Mouse (Mus musculus) cerebellum, adult 8-10 months (tissue): ENCODE data around the gene Sfi1.
"Not testable (repeated sequence)": the region's sequence is repeated elsewhere in the genome, so short reads cannot be mapped to it uniquely, and the experiment has no call there.

Source experiments
- DNase-seq: peaks from one replicate; pipeline ENCODE4 v3.0.0; 2022

Sfi1 gene

DNA sequence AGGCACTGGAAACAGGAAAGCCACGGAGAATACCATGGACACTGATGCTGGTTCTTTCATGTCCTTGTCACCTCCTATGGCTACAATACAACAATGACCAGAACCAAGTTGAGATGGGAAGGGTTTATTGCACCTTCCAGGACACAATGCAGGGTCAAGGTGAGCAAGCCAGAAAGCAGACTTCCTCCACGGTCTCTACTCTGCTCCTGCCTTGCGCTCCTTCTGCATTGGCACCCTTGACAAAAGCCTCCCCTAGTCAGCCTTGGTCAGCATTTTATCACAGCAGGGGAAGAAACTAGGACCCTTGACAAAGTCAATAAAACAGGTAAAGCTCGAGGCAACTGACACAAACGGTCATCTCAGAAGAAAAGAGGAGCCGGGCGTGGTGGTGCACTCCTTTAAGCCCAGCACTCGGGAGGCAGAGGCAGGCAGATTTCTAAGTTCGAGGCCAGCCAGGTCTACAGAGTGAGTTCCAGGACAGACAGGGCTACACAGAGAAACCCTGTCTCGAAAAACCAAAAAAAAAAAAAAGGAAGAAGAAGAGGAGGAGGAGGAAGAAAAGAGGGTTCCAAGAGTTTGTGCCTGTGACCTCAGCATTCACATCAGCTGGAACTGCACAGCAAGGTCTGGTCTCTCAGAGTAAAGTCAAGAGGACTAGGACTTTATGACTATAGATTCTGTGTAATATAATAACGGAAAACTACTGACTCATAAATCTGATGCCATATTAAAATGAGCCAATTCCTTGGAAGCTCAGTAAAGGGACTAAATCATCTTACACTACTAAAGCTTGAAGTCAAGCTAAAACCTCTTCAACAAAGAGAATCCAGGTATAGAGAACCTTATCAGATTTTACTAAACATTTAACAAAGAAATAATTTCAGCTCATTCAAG lies 19.6 kb downstream of the Sfi1 start:
- DNase-seq = peak; percentile 44

DNA sequence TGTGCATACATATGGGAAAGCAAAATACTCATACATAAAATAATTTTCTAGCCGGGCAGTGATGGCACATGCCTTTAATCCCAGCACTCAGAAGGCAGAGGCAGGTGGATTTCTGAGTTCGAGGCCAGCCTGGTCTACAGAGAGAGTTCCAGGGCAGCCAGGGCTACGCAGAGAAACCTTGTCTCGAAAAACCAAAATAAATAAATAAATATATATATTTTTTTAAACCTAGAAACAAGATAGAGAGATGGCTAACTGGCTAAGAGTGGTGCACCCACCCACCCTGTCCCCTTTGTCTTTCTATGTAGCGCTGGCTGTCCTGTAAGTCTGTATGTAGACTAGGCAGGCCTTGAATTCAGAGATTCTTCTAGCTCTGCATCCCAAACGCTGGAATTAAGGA lies 20.7 kb downstream of the Sfi1 start:
- not testable (repeated sequence) for DNase-seq

DNA sequence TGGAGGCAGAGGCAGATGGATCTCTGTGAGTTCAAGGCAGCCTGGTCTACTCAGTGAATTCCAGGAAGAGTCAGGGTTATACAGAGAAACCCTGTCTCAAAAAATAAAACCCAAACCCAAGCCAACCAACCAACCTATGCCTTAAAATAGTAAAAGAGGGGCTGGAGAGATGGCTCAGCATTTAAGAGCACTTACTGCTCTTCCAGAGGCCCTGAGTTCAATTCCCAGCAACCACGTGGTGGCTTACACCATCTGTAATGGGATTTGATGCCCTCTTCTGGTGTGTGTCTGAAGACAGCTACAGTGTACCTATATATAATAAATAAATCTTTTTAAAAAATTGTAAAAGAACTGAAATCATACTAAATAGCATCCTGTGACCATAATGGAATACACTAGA lies 21.3 kb downstream of the Sfi1 start:
- not testable (repeated sequence) for DNase-seq

DNA sequence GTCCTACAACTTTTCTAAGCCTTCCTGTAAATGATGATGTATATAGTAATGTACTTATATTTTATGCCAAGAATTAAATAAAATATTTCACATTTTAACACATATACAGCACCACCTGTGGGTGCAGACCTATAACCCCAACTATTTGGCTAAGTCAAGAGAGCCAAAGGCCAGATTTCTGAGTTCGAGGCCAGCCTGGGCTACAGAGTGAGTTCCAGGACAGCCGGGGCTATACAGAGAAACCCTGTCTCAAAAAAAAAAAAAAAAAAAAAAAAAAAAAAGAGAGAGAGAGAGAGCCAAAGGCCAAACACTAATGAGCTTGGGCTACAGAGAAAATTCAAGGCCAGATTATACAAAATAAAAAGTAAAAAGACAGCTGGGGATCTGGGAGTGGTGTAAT lies 24.2 kb downstream of the Sfi1 start:
- not testable (repeated sequence) for DNase-seq

DNA sequence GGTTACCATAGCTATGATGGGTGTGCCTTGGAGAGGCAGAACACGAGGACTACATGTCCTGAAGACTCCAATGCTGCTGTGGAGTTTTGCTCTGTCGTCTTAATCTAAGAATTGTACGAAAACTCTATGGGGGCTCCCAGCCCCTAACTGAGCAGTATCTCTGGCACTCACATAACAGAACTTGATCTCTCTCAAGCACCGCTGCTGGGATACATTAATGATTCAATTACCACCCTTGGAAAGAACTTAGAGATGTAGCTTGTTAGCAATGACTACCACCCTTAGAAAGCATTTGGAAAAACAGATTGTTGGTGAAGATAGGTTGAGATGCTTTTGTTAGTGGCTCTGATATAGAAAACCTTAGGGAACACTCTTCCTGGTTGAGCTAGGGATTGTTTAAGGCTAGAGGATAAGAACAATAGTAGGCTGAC lies 25.7 kb downstream of the Sfi1 start:
- not testable (repeated sequence) for DNase-seq

DNA sequence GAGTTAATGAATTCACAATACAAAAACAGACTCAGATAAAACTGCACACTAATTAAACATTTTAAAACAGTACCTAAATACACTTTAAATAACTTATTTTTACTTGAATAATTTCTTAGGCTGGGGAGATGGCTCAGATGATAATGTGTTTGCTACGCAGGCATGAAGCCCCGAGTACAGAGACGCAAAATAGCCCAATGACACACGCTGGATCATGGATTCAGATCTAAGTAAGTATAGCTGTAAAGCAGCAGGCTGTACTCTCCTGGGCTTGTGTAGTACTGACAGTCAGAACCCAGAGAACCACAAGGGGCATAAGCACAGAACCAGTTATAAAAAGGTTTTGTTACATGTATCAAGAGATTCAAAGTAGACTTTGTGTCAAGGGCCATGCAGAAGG lies 26.1 kb downstream of the Sfi1 start:
- not testable (repeated sequence) for DNase-seq

DNA sequence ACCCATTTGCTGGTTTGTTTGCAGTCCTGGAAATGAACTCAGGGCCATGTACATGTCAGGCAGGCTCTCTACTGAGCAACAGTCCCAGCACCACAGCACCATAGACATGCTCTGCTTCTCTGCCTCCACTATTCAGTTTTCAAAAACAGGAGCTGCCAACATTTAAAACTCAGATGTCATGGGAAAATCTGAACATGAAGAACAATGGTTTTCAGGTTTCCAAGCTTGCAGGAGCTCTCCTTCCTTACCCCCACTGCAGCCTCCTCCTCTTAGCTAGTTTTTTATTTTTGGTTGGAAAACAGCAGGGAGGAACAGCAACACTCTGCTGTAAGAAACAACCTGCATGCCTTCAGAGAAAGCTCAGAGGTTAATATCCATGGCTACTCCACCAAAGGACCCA lies 26.9 kb downstream of the Sfi1 start:
- DNase-seq = not testable (repeated sequence)

DNA sequence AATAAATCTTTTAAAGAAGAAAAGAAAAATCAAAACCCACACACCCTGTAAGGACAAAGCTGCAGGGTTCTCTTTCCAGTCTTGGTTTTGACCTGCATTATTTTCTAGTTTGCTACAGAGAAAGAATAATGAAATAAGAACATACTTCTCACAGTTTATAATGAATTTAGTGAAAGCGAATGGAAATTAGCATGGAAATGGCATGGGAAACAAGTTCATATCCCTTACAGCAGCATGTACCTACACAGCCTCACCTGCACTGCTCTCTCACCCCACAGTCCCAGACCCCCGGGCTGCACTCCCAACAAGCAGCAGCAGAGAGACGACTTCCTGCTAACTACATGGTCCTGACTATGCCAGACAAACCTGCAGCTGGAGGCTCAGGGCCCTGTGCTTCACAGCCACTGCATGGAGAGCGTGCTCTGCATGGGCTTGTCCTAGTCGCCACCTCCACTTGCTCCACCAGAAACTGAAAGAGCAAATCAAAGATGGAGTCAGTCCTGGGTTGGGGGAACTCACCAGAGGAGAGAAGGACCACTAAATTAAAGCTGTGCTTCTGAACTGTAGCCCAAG lies 28.0 kb downstream of the Sfi1 start:
- not testable (repeated sequence) for DNase-seq

DNA sequence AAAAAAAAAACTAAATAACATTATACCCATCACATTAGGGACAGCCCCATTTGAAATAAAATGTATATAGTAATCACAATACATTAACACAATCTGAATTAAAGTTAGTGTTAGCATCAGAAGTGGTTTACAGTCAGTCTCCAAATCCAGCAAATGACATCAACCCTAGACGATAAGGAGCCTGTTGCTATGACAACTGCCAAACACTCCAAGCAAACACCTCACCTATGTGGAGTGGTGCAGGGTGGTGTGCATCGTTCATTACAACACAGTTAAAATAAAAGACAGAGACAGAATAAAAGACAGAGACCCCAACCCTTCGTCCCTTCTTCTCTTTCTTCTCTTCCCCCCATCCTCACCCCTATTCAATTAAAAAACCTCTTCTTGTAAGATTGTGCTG lies 29.6 kb downstream of the Sfi1 start:
- not testable (repeated sequence) for DNase-seq

DNA sequence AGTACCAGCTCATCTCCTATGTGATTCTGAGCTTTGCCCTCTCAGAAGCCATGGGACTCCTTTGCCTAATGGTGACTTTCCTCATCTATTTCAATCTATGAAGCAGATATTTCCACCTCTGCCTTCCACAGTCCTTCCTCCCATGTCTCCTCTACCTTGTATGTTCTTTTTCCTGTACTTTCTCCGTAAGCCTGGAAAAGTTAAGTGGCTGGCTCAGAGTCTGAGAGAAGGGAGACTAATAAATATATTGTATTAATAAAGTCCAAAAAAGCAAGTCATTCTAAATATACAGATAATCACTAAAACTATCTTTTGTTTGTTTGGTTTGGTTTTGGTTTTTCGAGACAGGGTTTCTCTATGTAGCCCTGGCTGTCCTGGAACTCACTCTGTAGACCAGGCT lies 30.1 kb downstream of the Sfi1 start:
- DNase-seq = not testable (repeated sequence)

DNA sequence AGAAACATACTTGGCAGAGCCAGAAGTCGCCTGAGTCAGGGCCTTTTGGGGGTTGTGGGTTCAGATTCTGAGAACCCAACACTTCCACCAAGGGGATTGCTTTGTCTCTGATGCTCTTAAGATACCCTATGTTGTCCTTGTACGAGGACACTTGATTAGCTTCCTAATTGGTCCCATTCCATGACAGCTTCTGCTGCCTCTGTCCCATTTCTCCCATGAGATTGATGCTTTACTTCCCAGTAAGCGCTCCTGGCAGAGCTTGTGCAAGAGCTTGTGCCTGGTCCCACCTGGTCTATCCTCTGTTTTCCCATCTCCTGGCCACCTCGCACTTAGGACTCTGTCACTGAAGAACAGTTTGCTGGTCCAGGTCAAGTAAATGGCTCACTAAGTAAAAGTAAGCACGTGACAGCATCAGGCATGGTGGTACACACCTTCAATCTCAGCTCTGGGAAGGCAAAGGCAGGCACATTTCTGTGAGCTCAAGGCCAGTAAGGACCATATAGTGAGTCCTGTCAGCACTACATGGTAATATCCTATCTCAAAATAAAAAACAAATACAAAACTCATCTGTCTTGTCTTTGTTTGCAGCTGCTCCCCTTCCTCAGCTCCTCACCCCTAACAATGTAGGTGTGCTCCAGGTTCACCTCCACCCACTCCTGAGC lies 30.9 kb downstream of the Sfi1 start:
- DNase-seq = peak; percentile 50

DNA sequence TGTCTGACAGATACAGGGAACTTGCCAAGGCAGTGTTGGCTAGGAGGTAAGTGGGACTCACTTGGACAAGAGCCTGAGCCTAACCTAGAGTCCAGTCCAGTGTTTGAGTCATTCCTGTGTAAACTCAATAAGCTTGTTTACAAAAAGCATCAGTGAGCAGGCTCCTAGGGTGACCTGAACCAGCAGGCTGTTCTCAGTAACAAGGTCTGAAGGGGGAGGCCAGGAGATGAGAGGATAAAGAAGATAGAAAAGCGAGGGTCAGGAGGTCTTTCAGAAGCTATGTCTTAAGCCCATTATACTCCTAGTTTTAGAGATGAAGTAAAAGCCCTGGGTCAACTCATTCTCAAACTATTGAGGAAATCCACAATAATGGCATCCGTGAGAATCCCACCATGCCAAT lies 31.9 kb downstream of the Sfi1 start:
- peak; percentile 44 for DNase-seq

DNA sequence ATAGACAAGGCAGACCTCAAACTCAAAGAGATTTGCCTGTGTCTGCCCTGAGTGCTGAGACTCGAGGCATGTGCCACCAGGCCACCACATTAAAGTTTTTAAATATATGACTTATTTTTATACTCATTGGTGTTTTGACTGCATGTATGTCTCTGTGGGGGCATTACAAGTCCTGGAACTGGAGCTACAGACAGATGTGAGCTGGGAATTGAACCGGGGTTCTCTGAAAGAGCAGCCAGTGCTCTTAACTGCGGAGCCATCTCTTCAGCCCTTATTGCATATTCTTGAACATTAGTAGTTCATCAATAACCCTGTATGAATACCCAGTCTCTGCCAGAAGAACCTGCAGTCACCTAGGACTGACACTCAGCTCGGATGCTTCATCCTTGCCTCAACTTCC lies 34.5 kb downstream of the Sfi1 start:
- DNase-seq = not testable (repeated sequence)

DNA sequence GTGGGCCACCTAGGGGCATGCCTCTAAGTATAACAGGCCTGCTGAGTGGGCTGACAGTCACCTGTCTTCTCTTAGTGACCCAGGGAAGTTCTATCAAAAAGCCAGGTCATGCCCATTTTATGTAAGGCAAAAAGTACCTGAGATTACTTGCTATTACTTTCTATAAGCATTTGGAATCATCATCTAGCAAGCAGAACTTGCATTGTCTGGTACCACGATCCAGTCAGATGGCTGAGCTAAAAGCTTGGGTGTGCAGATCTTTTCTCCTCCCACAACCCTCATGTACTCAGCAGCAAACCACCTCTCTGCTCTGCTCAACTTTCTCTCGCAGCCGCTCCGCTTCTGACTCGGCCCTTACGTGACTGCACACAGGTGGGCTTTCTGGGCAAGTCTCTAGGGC lies 35.3 kb downstream of the Sfi1 start:
- not testable (repeated sequence) for DNase-seq

DNA sequence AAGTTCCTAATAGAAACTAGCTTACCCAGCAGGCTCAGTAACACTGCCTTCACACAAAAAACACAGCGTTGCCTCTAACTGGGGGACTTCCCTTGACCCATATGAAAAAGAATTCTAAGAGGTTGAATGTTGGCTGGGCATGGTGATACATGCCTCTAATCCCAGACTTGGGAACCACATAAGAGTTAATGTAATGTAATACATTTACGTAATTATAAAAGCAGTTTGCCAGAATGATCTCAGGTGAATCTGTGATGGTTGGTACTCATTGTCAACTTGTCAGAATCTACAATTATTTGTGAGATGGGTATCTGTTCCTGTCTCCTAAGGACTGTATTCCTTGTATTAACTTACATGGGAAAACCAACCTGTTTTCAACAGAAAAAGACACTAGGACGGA lies 36.3 kb downstream of the Sfi1 start:
- not testable (repeated sequence) for DNase-seq

DNA sequence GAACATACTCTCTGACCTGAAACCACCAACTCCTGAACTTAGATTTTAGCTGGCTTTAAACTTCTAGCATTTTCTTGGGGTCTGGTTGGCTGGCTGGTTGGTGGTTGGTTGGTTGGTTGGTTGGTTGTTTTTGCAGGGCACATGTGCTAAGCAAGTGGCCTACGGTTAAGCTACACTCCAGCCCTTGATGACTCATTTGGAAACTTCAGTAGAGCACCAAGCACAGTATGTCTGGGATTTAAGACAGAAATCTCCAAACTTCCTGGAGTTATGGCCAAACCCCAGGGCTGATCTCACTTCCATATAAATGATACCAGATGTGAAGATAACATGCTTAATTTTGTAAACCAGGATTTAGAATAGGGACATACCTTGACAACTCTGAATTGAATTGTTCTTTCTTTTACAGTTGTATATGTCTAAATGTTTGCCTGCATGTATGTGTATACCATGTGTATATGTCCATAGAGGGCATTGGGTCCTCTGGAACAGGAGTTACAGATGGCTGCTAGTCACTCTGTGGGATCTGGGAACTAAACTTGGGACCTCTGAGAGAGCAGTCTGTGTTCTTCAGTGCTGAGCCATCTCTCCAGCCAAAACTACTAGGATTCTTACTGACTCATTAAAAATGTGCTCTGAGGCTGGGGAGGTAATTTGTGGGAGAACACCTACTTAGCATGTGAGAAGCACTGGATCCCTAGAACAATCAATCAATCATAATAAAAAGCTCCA lies 39.4 kb downstream of the Sfi1 start:
- peak; percentile 47 for DNase-seq

DNA sequence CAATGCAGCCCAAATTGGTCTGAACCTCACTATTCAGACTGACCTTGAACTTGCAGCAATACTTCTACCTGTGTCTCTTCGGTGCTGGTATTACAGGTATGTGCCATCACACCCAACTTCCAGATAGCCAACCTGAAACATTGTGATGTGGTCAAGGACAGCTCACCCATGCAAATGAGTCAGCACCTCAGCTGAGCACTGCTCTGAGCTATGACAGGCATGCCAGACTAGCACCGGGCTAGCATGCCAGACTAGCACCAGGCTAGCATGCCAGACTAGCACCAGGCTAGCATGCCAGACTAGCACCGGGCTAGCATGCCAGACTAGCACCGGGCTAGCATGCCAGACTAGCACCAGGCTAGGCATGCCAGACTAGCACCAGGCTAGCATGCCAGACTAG lies 41.9 kb downstream of the Sfi1 start:
- DNase-seq = not testable (repeated sequence)

DNA sequence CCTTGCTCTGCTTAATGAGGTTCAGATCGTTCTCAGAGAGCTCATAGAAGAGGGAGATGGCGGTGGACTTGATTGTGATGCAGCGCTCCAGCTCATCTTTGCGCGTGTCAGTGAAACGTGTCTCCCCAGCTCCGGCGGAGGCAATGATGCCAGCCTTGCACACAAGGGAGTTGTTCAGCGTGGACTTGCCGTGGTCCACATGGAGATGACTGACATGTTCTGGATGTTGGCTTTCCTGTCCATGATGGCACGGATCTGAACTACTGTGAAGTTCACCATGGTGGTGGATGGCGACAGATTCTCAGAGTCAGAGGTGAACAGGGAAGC lies 42.6 kb downstream of the Sfi1 start:
- DNase-seq = not testable (repeated sequence)

DNA sequence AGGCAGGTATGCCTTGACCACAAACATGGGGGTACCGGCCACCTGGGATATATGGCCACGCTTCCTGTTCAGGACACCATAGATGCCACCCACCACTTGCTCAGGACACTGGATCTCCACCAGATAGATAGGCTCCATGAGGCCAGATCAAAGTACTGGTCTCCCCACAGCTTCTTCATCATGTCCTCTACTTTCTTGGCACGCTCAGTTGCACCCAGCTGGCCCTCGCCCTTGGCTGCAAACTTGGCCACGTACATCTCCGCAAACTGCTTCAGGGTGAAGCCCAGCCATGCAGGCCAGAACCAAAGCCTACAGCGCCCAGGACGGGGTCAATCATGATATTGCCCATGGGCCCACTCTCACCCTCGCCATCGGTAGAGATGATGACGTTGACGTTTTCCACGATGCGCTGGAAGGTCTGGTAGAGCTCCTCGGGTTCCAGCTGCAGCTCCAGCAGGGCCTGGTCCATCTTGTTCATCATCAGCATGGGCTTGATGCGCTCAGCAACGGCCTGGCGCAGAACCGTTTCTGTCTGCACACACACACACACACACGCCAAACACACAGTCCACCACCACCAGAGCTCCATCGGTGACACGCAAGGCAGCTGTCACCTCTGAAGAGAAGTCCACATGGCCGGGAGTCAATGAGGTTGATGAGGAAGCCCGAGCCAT lies 43.1 kb downstream of the Sfi1 start:
- not testable (repeated sequence) for DNase-seq

DNA sequence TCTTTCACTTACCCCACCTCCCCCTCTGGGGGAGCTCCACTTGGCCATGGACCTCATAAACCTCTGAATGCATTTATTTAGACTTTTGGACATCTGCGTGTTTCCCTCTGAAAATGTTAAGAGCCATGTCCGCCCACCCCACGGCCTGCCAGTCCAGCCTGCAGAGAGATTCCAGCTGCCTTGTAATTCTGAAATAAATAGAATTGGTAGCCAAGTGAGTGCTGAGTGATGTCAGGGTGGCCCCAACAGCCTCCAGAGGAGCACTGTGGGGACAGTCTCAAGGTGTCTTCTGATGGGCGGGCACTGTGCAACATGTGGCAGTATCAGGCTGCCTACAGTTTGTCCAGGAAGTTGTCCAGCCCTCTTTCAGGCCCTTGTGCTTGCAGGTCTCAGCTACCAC lies 43.8 kb downstream of the Sfi1 start:
- not testable (repeated sequence) for DNase-seq

DNA sequence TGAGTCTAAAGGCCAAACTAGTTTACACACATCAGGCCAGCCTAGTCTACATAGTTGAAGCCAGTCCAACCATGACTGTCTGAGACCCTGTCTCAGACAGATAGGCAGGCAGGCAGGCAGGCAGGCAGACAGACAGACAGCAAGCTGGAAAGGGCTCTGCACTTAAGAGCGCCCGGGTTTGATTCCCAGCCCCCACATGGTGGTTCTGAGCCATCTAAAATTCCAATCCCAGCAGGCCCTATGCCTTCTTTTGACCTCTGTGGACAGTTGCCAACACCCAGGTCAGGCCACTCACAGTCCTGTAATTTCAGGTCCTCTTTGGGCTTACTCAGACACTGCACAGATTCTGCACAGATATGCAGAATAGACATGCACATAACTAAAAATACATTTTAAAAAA lies 46.5 kb downstream of the Sfi1 start:
- DNase-seq = not testable (repeated sequence)

DNA sequence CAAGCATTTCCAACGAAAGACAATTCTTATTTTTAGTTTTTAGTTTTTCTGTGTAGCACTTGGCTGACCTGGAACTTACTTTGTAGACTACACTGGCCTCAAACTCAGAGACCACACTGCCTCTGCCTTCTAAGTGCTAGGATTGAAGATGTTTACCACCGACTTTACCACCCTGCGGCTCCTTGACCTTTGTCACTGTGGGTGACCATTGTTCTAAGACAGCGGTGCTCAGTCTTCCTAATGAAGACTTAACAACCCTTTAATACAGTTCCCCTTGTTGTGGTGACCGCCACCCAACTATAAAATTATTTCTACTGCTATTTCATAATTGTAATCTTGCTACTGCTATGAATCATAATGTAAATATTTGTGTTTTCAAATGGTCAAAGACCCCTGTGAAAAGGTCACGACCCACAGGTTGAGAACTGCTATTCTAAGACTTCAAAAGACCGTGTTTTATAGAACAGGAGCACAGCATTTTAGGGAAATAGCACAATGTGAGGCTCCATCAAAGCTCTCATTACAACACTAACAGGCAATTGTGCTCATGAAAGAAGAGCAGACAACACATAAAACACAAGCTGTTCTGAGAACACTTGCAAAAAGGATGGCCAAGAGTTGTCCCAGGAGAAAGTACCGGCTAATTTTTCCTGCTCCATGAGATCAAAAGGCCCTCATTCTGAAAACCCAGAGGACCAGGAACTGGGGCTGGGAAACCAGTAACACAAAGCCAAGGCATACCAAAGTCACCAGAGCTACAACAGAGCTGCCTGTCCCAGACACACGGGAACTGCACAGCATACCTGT lies 47.7 kb downstream of the Sfi1 start:
- not testable (repeated sequence) for DNase-seq
